Mouse (Mus musculus) myocyte (in vitro differentiated cells): ENCODE results near the gene Ythdf1.

Experiments
- CEBPB ChIP-seq: IDR thresholded peaks from 2 replicates; pipeline ENCODE4 v1.6.1; 2011; ENCODE audit warnings: mild to moderate bottlenecking, moderate library complexity; ENCODE audit not compliant: poor library complexity, insufficient read depth, severe bottlenecking
- MAX ChIP-seq: IDR thresholded peaks from one replicate; pipeline ENCODE4 v1.6.1; 2011; ENCODE audit warnings: low read depth, mild to moderate bottlenecking, control low read depth
- MYOD1 ChIP-seq, 3 experiments: IDR thresholded peaks; one replicate each; pipeline ENCODE4 v1.6.1; 2011; ENCODE audit warnings: control low read depth in 2 of 3, low read depth in 2 of 3, mild to moderate bottlenecking in 2 of 3, moderate library complexity in 1 of 3; ENCODE audit not compliant: insufficient read length in 2 of 3, control insufficient read depth in 1 of 3
- POLR2A ChIP-seq: IDR thresholded peaks from one replicate; pipeline ENCODE4 v1.6.1; 2011; ENCODE audit warnings: low read depth, mild to moderate bottlenecking, control low read depth, moderate library complexity; ENCODE audit not compliant: insufficient read length
- POLR2AphosphoS2 ChIP-seq: IDR thresholded peaks from one replicate; pipeline ENCODE4 v1.6.1; 2011; ENCODE audit warnings: low read depth, control low read depth; ENCODE audit not compliant: insufficient read length
- TCF12 ChIP-seq: IDR thresholded peaks from one replicate; pipeline ENCODE4 v1.6.1; 2011; ENCODE audit warnings: mild to moderate bottlenecking, control low read depth; ENCODE audit not compliant: poor library complexity, insufficient read depth, severe bottlenecking

- TF ChIP-seq POLR2AphosphoS2 = no peak
- TF ChIP-seq CEBPB = no peak
- TF ChIP-seq POLR2A = no peak
- TF ChIP-seq TCF12 = no peak
- TF ChIP-seq MYOD1 (IDR thresholded peaks at IDR 0.05; ENCODE audit: control insufficient read depth in 1 of 3, insufficient read length in 2 of 3, low read depth in 2 of 3) = no peak
- no peak for TF ChIP-seq MAX
Measured at GRCm38 (mm10) chr2:180953638-180954037, 32.9 kb upstream of the Ythdf1 start.
